Comparison of ENCODE assay signal across 11 mouse cellular contexts in the genomic region with DNA sequence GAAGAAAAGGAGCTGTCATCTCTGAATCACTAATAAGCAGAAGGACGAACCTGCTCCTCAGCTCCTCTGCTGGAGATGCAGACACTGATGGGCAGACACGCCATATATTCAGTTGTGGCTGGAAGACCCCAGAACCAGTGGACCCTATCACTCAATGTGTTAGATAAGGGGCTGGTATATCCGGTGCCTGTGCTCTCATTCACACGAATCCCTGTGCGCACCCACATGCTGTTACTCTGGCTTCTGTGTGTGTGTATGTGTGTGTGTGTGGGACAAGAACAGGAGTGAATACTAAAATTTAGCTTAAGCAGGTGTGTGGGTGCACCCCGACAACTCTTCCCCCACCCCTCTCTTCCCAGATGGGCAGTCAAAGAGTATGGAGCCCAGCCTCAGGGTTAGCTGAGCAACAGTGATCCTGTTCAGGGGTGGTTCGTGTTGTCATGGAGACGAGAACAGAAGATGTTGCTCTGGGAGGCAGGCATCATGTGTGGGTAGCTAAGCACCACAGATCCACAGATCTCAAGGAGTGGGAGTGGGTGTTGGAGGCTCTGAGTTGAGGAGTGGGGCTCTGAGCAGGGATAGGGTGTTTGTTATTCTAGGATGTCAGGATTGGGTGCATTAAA.
DNase-seq lines count a peak whose midpoint lies in the region; ATAC-seq lines count a peak whose summit lies in the region.
"Had no signal": no experiment of that assay in that cellular context is flagged by ENCODE, and none has a peak within 500 bp of the region (broad histone marks: within the 10 kb centered on the region; RNA-seq: fewer than 3 reads in every experiment).

No protein-coding gene starts in this region.

- H3K27ac ChIP-seq in forebrain, embryonic 14.5 days (ENCODE audit: low read depth, low read length), result no peak overlapping the region
- H3K27ac ChIP-seq in hindbrain, embryonic 12.5 days, result no peak overlapping the region
- H3K27ac ChIP-seq in limb, embryonic 10.5 days, result no peak overlapping the region
- H3K27ac ChIP-seq: limb, embryonic 13.5 days; macrophage had no signal

- H3K9me3 ChIP-seq in forebrain, embryonic 14.5 days (replicated peaks; ENCODE audit: control insufficient read depth, low read length), result no peaks in the 10 kb centered on the region
- H3K9me3 ChIP-seq in hindbrain, embryonic 12.5 days (replicated peaks), result peaks cover 6% of the 10 kb centered on the region; the same call in 1 of the 2 replicates
- H3K9me3 ChIP-seq in limb, embryonic 10.5 days (replicated peaks), result no peaks in the 10 kb centered on the region

- peak; percentile 25 for DNase-seq in forebrain, embryonic 14.5 days (ENCODE audit: low spot score)
- DNase-seq in left cerebral cortex, postnatal 10 days (ENCODE audit: extremely low spot score in 1 of 2, low spot score in 2 of 2), result peak; percentile 28 to 56
- peak; percentile 84 for DNase-seq in right cerebral cortex, adult 18-20 months
- DNase-seq in urinary bladder, postnatal 4 days (ENCODE audit: low spot score in 2 of 2), result no peak
- no peak for DNase-seq in kidney, postnatal 25 days
- DNase-seq in limb, embryonic 10.5 days (ENCODE audit: low spot score), result no peak
- DNase-seq: adrenal gland, postnatal 10 days; thymus, postnatal 36 days had no signal

- no peaks in the 10 kb centered on the region for H3K36me3 ChIP-seq in forebrain, embryonic 14.5 days (ENCODE audit: control insufficient read depth, insufficient read depth, low read length)
- H3K36me3 ChIP-seq in hindbrain, embryonic 12.5 days, result no peaks in the 10 kb centered on the region
- H3K36me3 ChIP-seq in limb, embryonic 10.5 days, result no peaks in the 10 kb centered on the region
- H3K36me3 ChIP-seq: limb, embryonic 13.5 days had no signal

- H3K9ac ChIP-seq in forebrain, embryonic 14.5 days (ENCODE audit: low read length), result no peak overlapping the region
- H3K9ac ChIP-seq in hindbrain, embryonic 12.5 days, result no peak overlapping the region
- H3K9ac ChIP-seq: limb, embryonic 13.5 days had no signal

- H3K4me3 ChIP-seq in forebrain, embryonic 14.5 days (ENCODE audit: low read depth, low read length), result no peak overlapping the region
- H3K4me3 ChIP-seq in hindbrain, embryonic 12.5 days, result no peak overlapping the region
- H3K4me3 ChIP-seq in limb, embryonic 10.5 days, result no peak overlapping the region
- H3K4me3 ChIP-seq: limb, embryonic 13.5 days had no signal

- H3K4me1 ChIP-seq in forebrain, embryonic 14.5 days (ENCODE audit: control insufficient read depth, insufficient read depth, low read length), result no peaks in the 10 kb centered on the region
- peaks cover 7% of the 10 kb centered on the region for H3K4me1 ChIP-seq in hindbrain, embryonic 12.5 days
- no peaks in the 10 kb centered on the region for H3K4me1 ChIP-seq in limb, embryonic 10.5 days
- H3K4me1 ChIP-seq: limb, embryonic 13.5 days had no signal

- H3K4me2 ChIP-seq in forebrain, embryonic 14.5 days (ENCODE audit: low read length), result no peak overlapping the region
- H3K4me2 ChIP-seq in hindbrain, embryonic 12.5 days (replicated peaks), result no peak overlapping the region
- H3K4me2 ChIP-seq: limb, embryonic 13.5 days had no signal

- no peaks in the 10 kb centered on the region for H3K27me3 ChIP-seq in forebrain, embryonic 14.5 days (replicated peaks; ENCODE audit: control insufficient read depth, insufficient read depth, low read length)
- no peaks in the 10 kb centered on the region for H3K27me3 ChIP-seq in hindbrain, embryonic 12.5 days
- no peaks in the 10 kb centered on the region for H3K27me3 ChIP-seq in limb, embryonic 10.5 days (ENCODE audit: low read depth, poor library complexity, severe bottlenecking)
- H3K27me3 ChIP-seq: limb, embryonic 13.5 days had no signal

- 76% methylated on average over 8 of the region's 8 CpGs for WGBS in forebrain, embryonic 14.5 days
- WGBS in hindbrain, embryonic 12.5 days, result 74% methylated on average over 8 of the region's 8 CpGs
- WGBS in limb, embryonic 10.5 days, result 88% methylated on average over 8 of the region's 8 CpGs

- peak; percentile 54; the same call in 1 of the 2 replicates for ATAC-seq in forebrain, embryonic 14.5 days
- ATAC-seq in hindbrain, embryonic 12.5 days (ENCODE audit: low FRiP score), result peak; percentile 43; the same call in 1 of the 2 replicates

- intact Hi-C loops in left cerebral cortex, postnatal 10 days (cut with DNase I), result no loop called here

Comparison
In these comparisons a context has a peak if more than half of its experiments do, and no peak if none do; other contexts are left out.
1. DNase-seq: peak in forebrain, embryonic 14.5 days (single experiment), left cerebral cortex, postnatal 10 days (2 of 2) and right cerebral cortex, adult 18-20 months (single experiment); none in urinary bladder, postnatal 4 days (0 of 2), kidney, postnatal 25 days (0 of 2) and limb, embryonic 10.5 days (single experiment).